Comparison of ENCODE assay signal across 27 mouse cellular contexts in the genomic region with DNA sequence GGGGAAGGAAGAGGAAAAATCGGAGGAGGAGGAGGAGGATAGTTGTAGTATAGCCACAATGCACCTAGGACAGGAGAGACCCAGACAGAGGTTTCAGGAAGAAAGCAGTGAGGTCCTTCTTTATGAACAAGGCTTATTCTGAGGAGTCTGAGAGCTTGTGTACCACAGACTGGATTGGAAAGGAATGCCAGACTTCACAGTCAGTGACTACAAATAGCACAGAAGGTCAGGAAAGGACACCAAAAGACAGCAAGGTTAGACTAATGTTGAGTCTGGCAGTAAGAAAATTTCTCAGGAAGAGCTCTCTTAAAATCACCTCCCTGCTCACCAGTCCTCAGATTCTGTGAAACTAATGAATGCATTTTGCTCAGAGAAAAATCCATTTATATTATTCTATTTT.
A peak's percentile ranks its signal among the peaks of the same experiment; 100 is the strongest.
DNase-seq lines count a peak whose midpoint lies in the region; ATAC-seq lines count a peak whose summit lies in the region.
"Had no signal": no experiment of that assay in that cellular context is flagged by ENCODE, and none has a peak within 500 bp of the region (broad histone marks: within the 10 kb centered on the region; RNA-seq: fewer than 3 reads in every experiment).

No protein-coding gene starts in this region.

- no peak overlapping the region for H3K9ac ChIP-seq in heart, embryonic 12.5 days
- H3K9ac ChIP-seq in heart, embryonic 16.5 days (ENCODE audit: low read length): no peak overlapping the region
- H3K9ac ChIP-seq: embryonic facial prominence, embryonic 12.5 days; embryonic facial prominence, embryonic 15.5 days; forebrain, postnatal 0 days; heart, embryonic 15.5 days; hindbrain, embryonic 13.5 days; intestine, embryonic 15.5 days; kidney, embryonic 15.5 days had no signal

- DNase-seq in heart, adult 18-20 months: peak; percentile 33 to 43
- no peak for DNase-seq in heart, postnatal 25 days (ENCODE audit: low spot score)
- peak; percentile 8 to 17 for DNase-seq in heart, adult 9 months (ENCODE audit: low spot score in 2 of 2)
- peak; percentile 8 for DNase-seq in heart, postnatal 4 days
- no peak for DNase-seq in cerebellum, adult 11 months
- DNase-seq in cerebellum, adult 18-20 months: no peak
- DNase-seq: adrenal gland, adult 8-10 months; adrenal gland, postnatal 36 days; cerebellum, adult 9-10 months; cerebellum, postnatal 14 days; forebrain, postnatal 0 days; gastrocnemius, adult 2 months; gastrocnemius, postnatal 14 days; kidney, adult 11 months; kidney, adult 8-10 months had no signal

- H3K27ac ChIP-seq in heart, embryonic 12.5 days (ENCODE audit: poor library complexity, severe bottlenecking): no peak overlapping the region
- peak overlapping the region; percentile 48 for H3K27ac ChIP-seq in heart, embryonic 16.5 days (ENCODE audit: low read length)
- H3K27ac ChIP-seq: embryonic facial prominence, embryonic 12.5 days; embryonic facial prominence, embryonic 15.5 days; gastrocnemius, adult 2 months; heart, embryonic 15.5 days; hindbrain, embryonic 10.5 days; hindbrain, embryonic 13.5 days; intestine, embryonic 15.5 days; kidney, embryonic 15.5 days had no signal

- H3K4me1 ChIP-seq in heart, embryonic 12.5 days (replicated peaks): peaks cover 7% of the 10 kb centered on the region
- 0 out of 2 replicates have a peak, but pooled peaks cover 2% of the 10 kb centered on the region for H3K4me1 ChIP-seq in heart, embryonic 16.5 days (ENCODE audit: control insufficient read depth, insufficient read depth, low read length)
- H3K4me1 ChIP-seq: embryonic facial prominence, embryonic 12.5 days; embryonic facial prominence, embryonic 15.5 days; hindbrain, embryonic 10.5 days; hindbrain, embryonic 13.5 days; intestine, embryonic 15.5 days; kidney, embryonic 15.5 days had no signal

- 79% methylated on average over 1 of the region's 1 CpGs for WGBS in heart, embryonic 12.5 days
- 53% methylated on average over 1 of the region's 1 CpGs for WGBS in heart, embryonic 16.5 days

- no peak overlapping the region for H3K4me3 ChIP-seq in heart, embryonic 12.5 days
- H3K4me3 ChIP-seq in heart, embryonic 16.5 days (ENCODE audit: low read length): no peak overlapping the region
- H3K4me3 ChIP-seq: embryonic facial prominence, embryonic 12.5 days; embryonic facial prominence, embryonic 15.5 days; gastrocnemius, adult 2 months; heart, embryonic 15.5 days; hindbrain, embryonic 10.5 days; hindbrain, embryonic 13.5 days; intestine, embryonic 15.5 days; kidney, embryonic 15.5 days had no signal

- H3K4me2 ChIP-seq in heart, embryonic 12.5 days: no peak overlapping the region
- H3K4me2 ChIP-seq in heart, embryonic 16.5 days (ENCODE audit: low read depth, low read length): 0 out of 2 replicates have a peak overlapping the region, but pooled peaks have one; percentile 15
- H3K4me2 ChIP-seq: embryonic facial prominence, embryonic 12.5 days; embryonic facial prominence, embryonic 15.5 days; heart, embryonic 15.5 days; hindbrain, embryonic 13.5 days; intestine, embryonic 15.5 days; kidney, embryonic 15.5 days had no signal

- H3K36me3 ChIP-seq in heart, embryonic 12.5 days: no peaks in the 10 kb centered on the region
- no peaks in the 10 kb centered on the region for H3K36me3 ChIP-seq in heart, embryonic 16.5 days (ENCODE audit: control insufficient read depth, insufficient read depth)
- H3K36me3 ChIP-seq: embryonic facial prominence, embryonic 12.5 days; embryonic facial prominence, embryonic 15.5 days; heart, embryonic 15.5 days; hindbrain, embryonic 10.5 days; hindbrain, embryonic 13.5 days; intestine, embryonic 15.5 days; kidney, embryonic 15.5 days had no signal

- H3K9me3 ChIP-seq in heart, embryonic 12.5 days (replicated peaks): no peaks in the 10 kb centered on the region
- H3K9me3 ChIP-seq in heart, embryonic 16.5 days (replicated peaks; ENCODE audit: control insufficient read depth, low read length): no peaks in the 10 kb centered on the region
- H3K9me3 ChIP-seq: embryonic facial prominence, embryonic 12.5 days; embryonic facial prominence, embryonic 15.5 days; heart, embryonic 15.5 days; hindbrain, embryonic 10.5 days; hindbrain, embryonic 13.5 days; intestine, embryonic 15.5 days; kidney, embryonic 15.5 days had no signal

- intact Hi-C loops in heart, postnatal 25 days (cut with DNase I): no loop called here

- no peak for ATAC-seq in heart, embryonic 12.5 days (ENCODE audit: insufficient number of reproducible peaks, low FRiP score)
- ATAC-seq in heart, embryonic 16.5 days (replicated peaks; ENCODE audit: extremely low read depth, insufficient read depth, low FRiP score): peak; percentile 67; the same call in 1 of the 2 replicates
- ATAC-seq: activated CD4-positive, CD25-positive, alpha-beta regulatory T cell, adult 4 months; forebrain, embryonic 14.5 days; forebrain, postnatal 0 days; hindbrain, embryonic 16.5 days; intestine, embryonic 15.5 days had no signal

- no peaks in the 10 kb centered on the region for H3K27me3 ChIP-seq in heart, embryonic 12.5 days (replicated peaks)
- H3K27me3 ChIP-seq in heart, embryonic 16.5 days (ENCODE audit: control insufficient read depth, insufficient read depth, low read length): no peaks in the 10 kb centered on the region
- H3K27me3 ChIP-seq: embryonic facial prominence, embryonic 12.5 days; embryonic facial prominence, embryonic 15.5 days; heart, embryonic 15.5 days; hindbrain, embryonic 13.5 days; intestine, embryonic 15.5 days; kidney, embryonic 15.5 days had no signal

Comparison
In these comparisons a context has a peak if more than half of its experiments do, and no peak if none do; other contexts are left out.
1. DNase-seq: peak in heart, adult 18-20 months (2 of 2), heart, adult 9 months (2 of 2) and heart, postnatal 4 days (single experiment); none in heart, postnatal 25 days (single experiment), cerebellum, adult 11 months (single experiment) and cerebellum, adult 18-20 months (0 of 2).